Mouse (Mus musculus) myocyte (in vitro differentiated cells): ENCODE measurements around the gene Gm47985. TPM values are rescaled to one million over a fixed set of nuclear protein-coding genes. Genes with fewer than 3 reads are reported as not detected.

Experiments used
- H3K27me3 ChIP-seq: one replicate; pipeline ENCODE4 v1.6.1; 2011; ENCODE audit not compliant: control insufficient read depth, insufficient read depth, insufficient read length
- H3K36me3 ChIP-seq: one replicate; pipeline ENCODE4 v1.6.1; 2011; ENCODE audit not compliant: control insufficient read depth, insufficient read depth
- H3K4me2 ChIP-seq: one replicate; pipeline ENCODE4 v1.6.1; 2011; ENCODE audit warnings: low read depth, control low read depth
- H3K4me3 ChIP-seq: one replicate; pipeline ENCODE4 v1.5.1; 2011; ENCODE audit warnings: mild to moderate bottlenecking, control low read depth, moderate library complexity
- H3K79me2 ChIP-seq: one replicate; pipeline ENCODE4 v1.6.1; 2011; ENCODE audit not compliant: control insufficient read depth, insufficient read depth
- H3ac ChIP-seq: one replicate; pipeline ENCODE4 v1.6.1; 2011; ENCODE audit not compliant: control insufficient read depth, insufficient read length
- CEBPB ChIP-seq: IDR thresholded peaks from 2 replicates; pipeline ENCODE4 v1.6.1; 2011; ENCODE audit warnings: mild to moderate bottlenecking, moderate library complexity; ENCODE audit not compliant: poor library complexity, insufficient read depth, severe bottlenecking
- E2F4 ChIP-seq: IDR thresholded peaks from one replicate; pipeline ENCODE4 v1.6.1; 2011; ENCODE audit warnings: mild to moderate bottlenecking, control low read depth, moderate library complexity; ENCODE audit not compliant: insufficient read depth
- MAX ChIP-seq: IDR thresholded peaks from one replicate; pipeline ENCODE4 v1.6.1; 2011; ENCODE audit warnings: low read depth, mild to moderate bottlenecking, control low read depth
- MYOD1 ChIP-seq, 3 experiments: IDR thresholded peaks; one replicate each; pipeline ENCODE4 v1.6.1; 2011; ENCODE audit warnings: control low read depth in 2 of 3, low read depth in 2 of 3, mild to moderate bottlenecking in 2 of 3, moderate library complexity in 1 of 3; ENCODE audit not compliant: insufficient read length in 2 of 3, control insufficient read depth in 1 of 3
- MYOG ChIP-seq, 3 experiments: IDR thresholded peaks; one replicate each; pipeline ENCODE4 v1.6.1; 2011; ENCODE audit warnings: control low read depth in 2 of 3, low read depth in 2 of 3, mild to moderate bottlenecking in 2 of 3; ENCODE audit not compliant: insufficient read length in 2 of 3, control insufficient read depth in 1 of 3, insufficient read depth in 1 of 3
- POLR2A ChIP-seq: IDR thresholded peaks from one replicate; pipeline ENCODE4 v1.6.1; 2011; ENCODE audit warnings: low read depth, mild to moderate bottlenecking, control low read depth, moderate library complexity; ENCODE audit not compliant: insufficient read length
- POLR2AphosphoS2 ChIP-seq: IDR thresholded peaks from one replicate; pipeline ENCODE4 v1.6.1; 2011; ENCODE audit warnings: low read depth, control low read depth; ENCODE audit not compliant: insufficient read length
- REST ChIP-seq: IDR thresholded peaks from one replicate; pipeline ENCODE4 v1.6.1; 2011; ENCODE audit warnings: mild to moderate bottlenecking, control low read depth, moderate library complexity; ENCODE audit not compliant: insufficient read depth, insufficient read length
- SRF ChIP-seq: IDR thresholded peaks from one replicate; pipeline ENCODE4 v1.6.1; 2011; ENCODE audit warnings: low read depth; ENCODE audit not compliant: control insufficient read depth, insufficient read length
- TCF12 ChIP-seq: IDR thresholded peaks from one replicate; pipeline ENCODE4 v1.6.1; 2011; ENCODE audit warnings: mild to moderate bottlenecking, control low read depth; ENCODE audit not compliant: poor library complexity, insufficient read depth, severe bottlenecking
- TCF3 ChIP-seq: IDR thresholded peaks from one replicate; pipeline ENCODE4 v1.6.1; 2011; ENCODE audit warnings: low read depth, control low read depth; ENCODE audit not compliant: insufficient read length
- USF1 ChIP-seq: IDR thresholded peaks from one replicate; pipeline ENCODE4 v1.6.1; 2011; ENCODE audit warnings: low read depth, mild to moderate bottlenecking, control low read depth, moderate library complexity
- polyA plus RNA-seq: library from polyadenylated mRNA; unstranded; fragments of >200 nt; fragmentation: generic; extraction: Trizol; gene quantifications from one replicate; pipeline ENCODE4 v1.2.1, GENCODE M21; 2012; ENCODE audit warnings: missing spikeins

The Gm47985 gene
- polyA plus RNA-seq, 1 experiment, result 0.12 TPM

DNA sequence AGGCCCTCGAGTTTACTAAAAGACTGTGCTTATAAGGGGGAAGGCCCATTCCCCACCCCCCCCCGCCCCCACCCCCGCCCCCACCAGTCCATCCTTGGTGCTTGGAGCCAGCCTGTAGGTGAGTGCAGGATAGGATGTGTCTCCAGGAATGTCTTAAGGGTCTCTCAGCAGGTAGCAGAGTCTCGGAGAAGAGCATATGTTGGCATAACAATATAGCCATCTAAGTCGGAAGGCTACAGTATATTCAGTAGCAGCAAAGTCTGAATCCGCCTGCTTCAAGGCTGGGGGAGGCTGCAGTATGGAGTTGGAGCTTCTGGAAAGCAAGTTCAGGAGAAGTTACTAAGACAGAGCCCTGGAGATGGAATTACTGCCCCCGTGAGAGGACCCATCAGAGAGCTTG, 37.8 kb downstream of the Gm47985 start:
- Histone ChIP-seq H3K79me2 (no peaks in the 10 kb centered on the region), H3ac (no peak overlapping the region), H3K4me3 (no peak overlapping the region), H3K4me2 (no peak overlapping the region), H3K36me3 (no peaks in the 10 kb centered on the region), H3K27me3 (no peaks in the 10 kb centered on the region)
- TF ChIP-seq POLR2A (no peak), POLR2AphosphoS2 (no peak), USF1 (no peak), SRF (no peak), MYOD1 (IDR thresholded peaks at IDR 0.05; ENCODE audit: control insufficient read depth in 1 of 3, insufficient read length in 2 of 3, low read depth in 2 of 3) (no peak), MYOG (IDR thresholded peaks at IDR 0.05; ENCODE audit: control insufficient read depth in 1 of 3, insufficient read depth in 1 of 3, insufficient read length in 2 of 3, low read depth in 2 of 3) (no peak), TCF3 (no peak), MAX (no peak), REST (no peak), E2F4 (no peak), CEBPB (no peak), TCF12 (no peak)

DNA sequence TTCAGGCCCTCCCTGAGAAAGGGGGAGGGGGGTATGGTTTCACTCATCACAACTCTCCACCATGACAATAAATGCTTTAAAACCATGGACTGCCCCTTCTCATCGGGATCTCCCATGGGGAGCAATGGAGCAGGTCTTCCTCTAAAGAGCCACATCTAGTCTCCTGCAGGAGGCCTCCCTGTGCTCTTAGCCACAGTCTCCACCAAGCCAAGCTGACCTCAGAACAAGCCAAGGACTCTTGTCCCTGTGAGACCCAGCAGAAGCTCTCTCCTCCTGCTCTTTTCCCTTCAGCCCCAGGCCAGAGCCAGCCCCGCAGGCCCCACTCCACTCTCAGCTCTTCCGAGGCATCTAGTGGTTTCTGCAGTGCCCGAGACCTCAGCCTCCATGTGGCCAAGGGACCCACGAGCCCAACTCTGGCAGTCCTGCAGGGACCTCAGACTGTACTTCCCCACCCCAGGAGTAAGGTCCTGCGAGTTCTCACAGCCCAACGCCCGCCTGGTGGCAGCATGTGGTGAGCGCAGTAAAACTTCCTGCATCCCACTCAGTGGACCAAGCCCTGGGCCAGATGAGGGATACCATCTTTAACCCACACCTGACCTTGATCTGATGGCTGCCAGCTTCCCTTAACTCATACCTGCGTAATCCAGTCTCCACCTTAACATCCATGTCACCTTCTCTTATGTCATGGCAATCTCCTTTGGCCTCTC, 40.4 kb downstream of the Gm47985 start:
- Histone ChIP-seq H3K4me2 (no peak overlapping the region), H3K79me2 (no peaks in the 10 kb centered on the region), H3K4me3 (no peak overlapping the region), H3ac (no peak overlapping the region), H3K36me3 (no peaks in the 10 kb centered on the region), H3K27me3 (no peaks in the 10 kb centered on the region)
- TF ChIP-seq TCF12 (no peak), CEBPB (no peak), E2F4 (no peak), USF1 (no peak), POLR2A (no peak), REST (no peak), MYOD1 (IDR thresholded peaks at IDR 0.05; ENCODE audit: control insufficient read depth in 1 of 3, insufficient read length in 2 of 3, low read depth in 2 of 3) (no peak), POLR2AphosphoS2 (no peak), MAX (no peak), SRF (no peak), MYOG (IDR thresholded peaks at IDR 0.05; ENCODE audit: control insufficient read depth in 1 of 3, insufficient read depth in 1 of 3, insufficient read length in 2 of 3, low read depth in 2 of 3) (no peak), TCF3 (no peak)

DNA sequence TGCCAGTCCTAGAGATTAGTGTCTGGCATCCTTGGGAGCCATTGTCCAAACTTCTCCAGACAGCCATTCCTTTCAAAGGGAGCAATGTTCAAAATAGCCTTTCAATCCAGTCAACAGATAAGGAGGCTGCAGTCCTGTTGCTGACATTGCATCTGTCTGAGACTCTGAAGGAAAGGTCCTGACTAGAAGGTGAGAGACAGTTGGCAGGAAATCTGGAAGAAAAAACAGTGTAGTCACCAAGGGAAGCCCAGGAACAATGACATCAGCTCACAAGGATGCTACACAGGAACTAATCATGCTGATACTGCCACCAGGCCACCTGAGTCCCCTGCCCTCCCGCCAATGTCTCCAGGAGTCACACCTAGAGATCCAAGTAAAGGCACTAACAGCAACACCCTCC, 41.0 kb downstream of the Gm47985 start:
- no peaks in the 10 kb centered on the region for H3K27me3 ChIP-seq
- TF ChIP-seq MYOD1 (IDR thresholded peaks at IDR 0.05; ENCODE audit: control insufficient read depth in 1 of 3, insufficient read length in 2 of 3, low read depth in 2 of 3) (no peak), CEBPB (no peak), POLR2A (no peak), USF1 (no peak), MAX (no peak), TCF3 (no peak), POLR2AphosphoS2 (no peak), MYOG (IDR thresholded peaks at IDR 0.05; ENCODE audit: control insufficient read depth in 1 of 3, insufficient read depth in 1 of 3, insufficient read length in 2 of 3, low read depth in 2 of 3) (no peak), REST (no peak), E2F4 (no peak), SRF (no peak), TCF12 (no peak)

GRCm38 (mm10) chr1:151224536-151224935, 42.2 kb downstream of the Gm47985 start:
- H3K79me2 ChIP-seq, result no peaks in the 10 kb centered on the region
- no peak for TF ChIP-seq MAX
- TF ChIP-seq SRF, result no peak
- TF ChIP-seq REST, result no peak
- no peak for TF ChIP-seq USF1
- TF ChIP-seq POLR2A, result no peak
- no peak for TF ChIP-seq MYOD1 (IDR thresholded peaks at IDR 0.05; ENCODE audit: control insufficient read depth in 1 of 3, insufficient read length in 2 of 3, low read depth in 2 of 3)
- no peak for TF ChIP-seq E2F4
- no peak for TF ChIP-seq TCF12
- no peak for TF ChIP-seq POLR2AphosphoS2
- TF ChIP-seq MYOG (IDR thresholded peaks at IDR 0.05; ENCODE audit: control insufficient read depth in 1 of 3, insufficient read depth in 1 of 3, insufficient read length in 2 of 3, low read depth in 2 of 3), result no peak
- no peak for TF ChIP-seq TCF3
- TF ChIP-seq CEBPB, result no peak
- H3K27me3 ChIP-seq, result no peaks in the 10 kb centered on the region
- H3ac ChIP-seq, result no peak overlapping the region
- no peak overlapping the region for H3K4me2 ChIP-seq
- H3K36me3 ChIP-seq, result no peaks in the 10 kb centered on the region
- no peak overlapping the region for H3K4me3 ChIP-seq

More for the DNA sequence above, 41.0 kb downstream of the Gm47985 start:
- Histone ChIP-seq H3K79me2 (no peaks in the 10 kb centered on the region), H3ac (no peak overlapping the region), H3K4me3 (no peak overlapping the region), H3K36me3 (no peaks in the 10 kb centered on the region), H3K4me2 (no peak overlapping the region)
